Mouse (Mus musculus): ENCODE data around the gene Irgq. TPM values are rescaled to one million over a fixed set of nuclear protein-coding genes. Genes with fewer than 3 reads are reported as not detected.

Gene Irgq
- total and polyA plus RNA-seq, 3 experiments = 4.7 to 5.8 TPM; not detected in 1

- Histone ChIP-seq H3K79me2 (ENCODE audit: control insufficient read depth, insufficient read depth, low read length, poor library complexity) (peaks cover 4% of the 10 kb centered on the region; the same call in 1 of the 2 replicates), H3K36me3 (ENCODE audit: control insufficient read depth in 1 of 2, insufficient read depth in 2 of 2, low read length in 2 of 2) (peaks cover 0 to 14% of the 10 kb centered on the region in 2 experiments; a peak in 2 of 4 replicates), H3K27me3 (ENCODE audit: control insufficient read depth in 1 of 2, insufficient read depth in 2 of 2, low read length in 2 of 2) (peaks cover 0 to 2% of the 10 kb centered on the region in 2 experiments; a peak in 1 of 4 replicates), H3K27ac (ENCODE audit: control insufficient read depth, low read depth, low read length) (no peak overlapping the region; the same call in 1 of the 2 replicates), H3K9ac (ENCODE audit: control insufficient read depth, low read depth, low read length, poor library complexity, severe bottlenecking) (no peak overlapping the region), H3K4me1 (ENCODE audit: control insufficient read depth in 1 of 2, insufficient read depth in 2 of 2, low read length in 2 of 2) (peaks cover 2 to 26% of the 10 kb centered on the region in 2 experiments), H3K4me3 (ENCODE audit: control insufficient read depth in 1 of 2, insufficient read depth in 1 of 2, low read depth in 2 of 2, low read length in 2 of 2) (no peak overlapping the region), H3K9me3 (replicated peaks; ENCODE audit: insufficient read depth, low read length) (no peaks in the 10 kb centered on the region)
- peak; percentile 92 for DNase-seq (ENCODE audit: low read depth, low spot score)
- TF ChIP-seq EP300 (IDR thresholded peaks at IDR 0.05; ENCODE audit: low read depth in 1 of 2, low read length in 2 of 2) = peak; percentile 94 to 96
- TF ChIP-seq MEF2A (IDR thresholded peaks at IDR 0.05; ENCODE audit: extremely low read depth, insufficient replicate concordance, low read depth, low read length, poor library complexity, severe bottlenecking) = no peak
- TF ChIP-seq USF1 (IDR thresholded peaks at IDR 0.05; ENCODE audit: low read depth, low read length) = no peak
- no peak for TF ChIP-seq ZC3H11A (IDR thresholded peaks at IDR 0.05; ENCODE audit: low read depth, low read length)
- TF ChIP-seq RCOR1 (IDR thresholded peaks at IDR 0.05; ENCODE audit: low read depth, low read length) = peak; percentile 99
- TF ChIP-seq POLR2AphosphoS2 (IDR thresholded peaks at IDR 0.05; ENCODE audit: low read length) = peak; percentile 48; the same call in 1 of the 2 replicates
- no peak for TF ChIP-seq USF2 (IDR thresholded peaks at IDR 0.05; ENCODE audit: borderline replicate concordance in 1 of 2, insufficient read depth in 1 of 2, low read depth in 1 of 2, low read length in 2 of 2)
- TF ChIP-seq POLR2AphosphoS5 (IDR thresholded peaks at IDR 0.05; ENCODE audit: borderline replicate concordance, low read depth, low read length) = no peak
- TF ChIP-seq TCF12 (IDR thresholded peaks at IDR 0.05; ENCODE audit: low read depth, low read length) = peak; percentile 97
- no peak for TF ChIP-seq UBTF (IDR thresholded peaks at IDR 0.05; ENCODE audit: borderline replicate concordance, insufficient read depth, low read depth, low read length)
- TF ChIP-seq GATA1 (IDR thresholded peaks at IDR 0.05; ENCODE audit: low read depth, low read length) = peak; percentile 96
- peak; percentile 99 for TF ChIP-seq TAL1 (IDR thresholded peaks at IDR 0.05; ENCODE audit: low read length)
- TF ChIP-seq TBP (IDR thresholded peaks at IDR 0.05; ENCODE audit: low read depth, low read length) = peak; percentile 47; the same call in 1 of the 2 replicates
- TF ChIP-seq MYB (IDR thresholded peaks at IDR 0.05; ENCODE audit: low read depth, low read length) = peak; percentile 59; the same call in 1 of the 2 replicates
- no peak for TF ChIP-seq CTCF (IDR thresholded peaks at IDR 0.05 in 2 of 3, conservative IDR thresholded peaks at IDR 0.05 in 1 of 3; ENCODE audit: control insufficient read depth in 1 of 3, insufficient read depth in 1 of 3, low read depth in 2 of 3, low read length in 3 of 3, poor library complexity in 1 of 3, severe bottlenecking in 1 of 3)
- TF ChIP-seq HCFC1 (IDR thresholded peaks at IDR 0.05; ENCODE audit: low read depth, low read length) = no peak; the same call in 1 of the 2 replicates
- no peak for TF ChIP-seq CHD1 (IDR thresholded peaks at IDR 0.05; ENCODE audit: low read depth, low read length)
- peak; percentile 94 for TF ChIP-seq MAFK (IDR thresholded peaks at IDR 0.05; ENCODE audit: borderline replicate concordance, low read depth, low read length)
- peak; percentile 62; the same call in 1 of the 2 replicates for TF ChIP-seq MYC (IDR thresholded peaks at IDR 0.05; ENCODE audit: low read depth, low read length)
- peak; percentile 96 for TF ChIP-seq ETS1 (IDR thresholded peaks at IDR 0.05; ENCODE audit: low read depth, low read length)
- TF ChIP-seq NRF1 (IDR thresholded peaks at IDR 0.05; ENCODE audit: insufficient read depth, low read depth, low read length, poor library complexity, severe bottlenecking) = no peak
- peak; percentile 61; the same call in 1 of the 2 replicates for TF ChIP-seq MAX (IDR thresholded peaks at IDR 0.05; ENCODE audit: low read length)
- TF ChIP-seq POLR2A (IDR thresholded peaks at IDR 0.05; ENCODE audit: control insufficient read depth in 1 of 2, insufficient read depth in 1 of 2, low read depth in 1 of 2, low read length in 2 of 2, poor library complexity in 1 of 2) = no peak
- TF ChIP-seq ZNF384 (IDR thresholded peaks at IDR 0.05; ENCODE audit: low read depth, low read length) = no peak
- no peak for TF ChIP-seq NELFE (IDR thresholded peaks at IDR 0.05; ENCODE audit: low read depth, low read length)
- no peak for TF ChIP-seq ZKSCAN1 (IDR thresholded peaks at IDR 0.05; ENCODE audit: low read depth, low read length)
- no peak for TF ChIP-seq ZMIZ1 (IDR thresholded peaks at IDR 0.05; ENCODE audit: low read depth, low read length)
- TF ChIP-seq E2F4 (IDR thresholded peaks at IDR 0.05; ENCODE audit: borderline replicate concordance, low read depth, low read length) = no peak
- TF ChIP-seq ELF1 (IDR thresholded peaks at IDR 0.05; ENCODE audit: low read depth, low read length) = no peak
- TF ChIP-seq CHD2 (IDR thresholded peaks at IDR 0.05; ENCODE audit: low read length) = no peak
- TF ChIP-seq GABPA (IDR thresholded peaks at IDR 0.05; ENCODE audit: low read depth, low read length) = no peak
- TF ChIP-seq MXI1 (IDR thresholded peaks at IDR 0.05; ENCODE audit: low read depth, low read length) = peak; percentile 69; the same call in 1 of the 2 replicates
- TF ChIP-seq SIN3A (IDR thresholded peaks at IDR 0.05; ENCODE audit: low read length) = peak; percentile 88
- TF ChIP-seq SMC3 (IDR thresholded peaks at IDR 0.05; ENCODE audit: low read depth, low read length) = no peak
- TF ChIP-seq MAZ (IDR thresholded peaks at IDR 0.05; ENCODE audit: low read depth, low read length) = no peak
- TF ChIP-seq JUND (IDR thresholded peaks at IDR 0.05; ENCODE audit: low read depth, low read length) = no peak
- no peak for TF ChIP-seq RAD21 (IDR thresholded peaks at IDR 0.05; ENCODE audit: low read depth, low read length)
Measured at GRCm38 (mm10) chr7:24528861-24529260, 1.6 kb upstream of the Irgq start.

Data from MEL (cell line).